Mouse (Mus musculus) CH12F3 (cell line): Measurements from ENCODE around the gene Gpr142.

Experiments
- in situ Hi-C: fragments of 300-500 bp; cut with MboI; formaldehyde crosslinking; loops from 2 replicates; pipeline ENCODE4 v1.14.3; 2020; ENCODE audit warnings: low sequenced_read_pairs

The Gpr142 gene

DNA sequence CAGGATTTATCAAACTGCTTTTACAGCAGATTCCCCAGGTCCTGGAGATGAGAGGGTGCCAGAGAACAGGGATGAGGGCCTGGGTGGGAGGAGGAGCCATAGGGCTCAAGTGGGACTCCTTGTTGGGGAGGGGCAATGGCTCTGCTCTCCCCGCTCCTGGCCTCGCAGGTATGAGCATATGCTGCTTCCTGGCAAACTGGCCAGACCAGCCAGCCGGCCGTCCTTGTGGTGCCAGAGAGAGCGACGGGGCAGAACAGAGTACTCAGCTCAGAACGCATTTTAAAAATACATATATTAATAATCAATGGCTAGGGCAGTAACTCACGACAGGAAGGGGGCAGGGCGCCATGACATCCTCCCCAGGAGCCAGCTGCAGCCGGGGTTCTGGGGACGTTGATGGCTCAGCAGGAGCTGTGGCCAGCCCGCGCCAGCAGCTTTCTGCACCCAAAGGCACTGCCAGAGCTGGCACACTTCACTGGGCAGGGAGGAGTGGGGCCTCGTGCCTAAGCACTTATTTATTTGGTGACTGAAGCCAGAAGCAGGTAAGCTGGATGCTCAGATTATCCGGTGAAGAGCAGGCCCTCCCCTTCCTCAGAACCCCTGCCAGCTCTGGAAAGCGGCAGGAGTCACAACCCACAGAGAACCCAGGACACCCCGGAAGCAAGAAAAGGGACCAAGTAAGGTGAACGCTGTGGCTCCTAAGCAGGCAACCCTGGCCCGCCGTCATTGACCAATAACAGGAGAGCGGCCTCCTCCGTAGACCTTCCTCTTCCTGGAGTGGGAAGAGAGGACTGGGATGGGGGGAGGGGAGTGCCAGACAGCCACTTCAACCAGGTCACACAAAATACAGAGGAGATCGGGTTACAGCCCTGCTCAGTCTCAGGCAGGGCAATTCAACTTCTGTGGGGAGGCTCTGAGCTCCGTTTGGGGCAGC is 31.0 kb downstream of the Gpr142 start:
- in situ Hi-C loops = no loop called here

- in situ Hi-C loops = no loop called here
Measured at GRCm38 (mm10) chr11:114830433-114830773, 31.7 kb downstream of the Gpr142 start.

GRCm38 (mm10) chr11:114833166-114833565 is 34.4 kb downstream of the Gpr142 start:
- in situ Hi-C loops = no loop called here

DNA sequence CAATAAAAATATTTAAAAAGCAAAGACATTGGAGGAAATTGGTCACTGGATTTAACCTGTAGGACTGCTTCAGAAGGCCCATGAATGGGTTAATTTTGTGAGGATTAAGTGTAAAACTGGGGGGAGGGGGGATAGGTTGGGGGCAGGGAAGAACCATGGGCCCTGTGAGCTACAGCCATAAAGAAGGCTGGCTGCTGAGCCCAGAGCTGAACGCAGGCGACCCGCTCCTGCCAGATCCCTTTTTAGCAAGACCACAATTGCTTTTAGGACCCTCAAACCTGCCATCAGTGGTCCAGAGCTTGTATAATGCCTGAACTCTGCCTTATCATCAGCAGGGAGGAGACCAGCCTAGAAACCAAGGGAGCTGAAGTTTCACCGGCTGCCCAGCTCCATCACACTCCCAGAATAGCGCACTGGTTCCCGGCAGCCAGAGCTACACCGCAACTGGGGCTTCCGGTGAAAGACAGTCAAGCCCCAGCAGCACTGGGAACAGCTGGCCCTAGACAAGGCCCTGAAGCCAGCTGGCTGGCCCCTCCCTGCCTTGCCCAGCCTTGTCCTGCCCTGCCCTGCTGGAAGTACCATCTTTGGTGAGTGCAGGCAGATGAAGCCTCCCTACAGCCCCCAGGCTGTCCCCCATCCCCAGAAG is 45.2 kb downstream of the Gpr142 start:
- in situ Hi-C loops = no loop called here

DNA sequence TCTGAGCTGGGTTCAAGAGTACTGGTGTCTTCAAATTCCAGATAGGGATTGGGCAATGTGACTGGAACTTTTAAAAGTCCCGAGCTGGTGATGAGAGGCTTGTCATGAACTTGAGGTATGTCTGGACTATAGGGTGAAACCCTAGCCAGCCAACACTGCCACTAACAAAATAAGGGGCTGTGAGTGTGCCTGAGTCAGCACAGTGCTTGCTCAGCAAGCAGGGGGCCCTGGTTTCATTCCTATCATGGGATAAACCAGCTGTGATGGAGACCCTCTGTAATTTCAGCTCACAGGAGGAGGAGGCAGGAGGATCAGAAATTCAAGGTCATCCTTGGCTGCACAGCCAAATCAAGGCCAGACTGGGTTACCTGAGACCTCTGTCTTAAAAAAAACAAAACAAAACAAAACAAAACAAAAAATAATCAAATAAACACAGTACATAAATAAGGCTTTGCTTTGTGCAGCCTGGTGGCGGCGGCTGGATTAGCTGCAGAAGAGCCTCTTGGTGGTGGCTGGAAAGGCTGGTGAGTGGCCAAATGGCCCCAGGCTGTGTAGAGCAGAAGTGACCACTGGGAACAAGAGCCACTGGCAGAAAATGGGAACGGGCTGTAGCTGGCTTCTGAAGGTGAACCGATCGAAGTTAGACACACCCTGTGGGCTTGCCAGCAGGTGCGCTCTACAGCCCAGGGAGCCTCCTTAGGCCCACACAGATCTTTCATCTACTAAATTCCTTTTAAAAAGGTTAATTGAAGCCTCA is 45.9 kb downstream of the Gpr142 start:
- in situ Hi-C loops = no loop called here

- in situ Hi-C loops = no loop called here
Measured at GRCm38 (mm10) chr11:114846336-114846735, 47.6 kb downstream of the Gpr142 start.

GRCm38 (mm10) chr11:114847008-114847407 is 48.3 kb downstream of the Gpr142 start:
- in situ Hi-C loops = no loop called here

GRCm38 (mm10) chr11:114849572-114849971 is 50.8 kb downstream of the Gpr142 start:
- in situ Hi-C loops = no loop called here

- in situ Hi-C loops = no loop called here
Measured at GRCm38 (mm10) chr11:114850066-114850451, 51.3 kb downstream of the Gpr142 start.

DNA sequence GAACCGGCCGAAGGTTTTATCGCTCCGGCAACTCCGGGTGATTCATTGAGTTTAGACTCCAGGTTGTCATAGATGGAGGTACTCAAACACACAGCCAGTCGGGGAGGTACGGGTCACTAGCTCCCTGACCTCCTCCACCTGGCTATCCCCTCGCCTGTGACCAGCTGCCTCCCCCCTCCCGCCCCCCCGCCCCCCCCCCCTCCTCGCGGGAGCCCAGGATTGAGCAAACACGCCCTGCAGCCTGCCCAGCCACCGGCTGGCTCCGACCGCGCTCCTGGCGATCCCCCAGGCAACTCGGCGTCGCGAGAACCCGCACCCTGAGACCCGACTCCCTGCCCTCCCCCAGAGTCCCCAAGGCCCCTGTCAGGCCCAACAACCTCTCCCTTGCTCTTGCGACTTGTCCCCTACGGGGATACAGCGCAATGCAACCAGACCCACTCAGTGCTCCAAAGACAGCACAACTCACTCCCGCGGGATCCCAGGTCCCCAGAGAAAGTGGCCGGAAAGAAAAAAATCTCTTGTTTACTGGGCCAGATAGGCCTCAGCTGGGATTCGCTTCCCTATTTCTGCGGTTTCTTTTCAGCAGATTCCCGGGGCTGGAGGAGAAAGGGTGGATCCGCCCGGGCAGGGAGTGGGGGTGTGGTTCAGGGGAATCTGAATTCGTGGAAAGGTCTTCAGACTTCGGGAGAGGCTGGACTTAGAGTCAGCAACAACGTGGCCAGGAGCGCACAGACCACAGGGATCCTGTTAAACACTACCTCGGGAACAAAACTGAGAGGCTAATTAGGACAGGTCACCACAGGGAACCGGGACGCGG is 51.9 kb downstream of the Gpr142 start, which contains the start of gene Gprc5c:
Gene Gprc5c, plus strand, starts transcription at position 701 of the 817 bp plus-strand sequence.
- in situ Hi-C loops = no loop called here

DNA sequence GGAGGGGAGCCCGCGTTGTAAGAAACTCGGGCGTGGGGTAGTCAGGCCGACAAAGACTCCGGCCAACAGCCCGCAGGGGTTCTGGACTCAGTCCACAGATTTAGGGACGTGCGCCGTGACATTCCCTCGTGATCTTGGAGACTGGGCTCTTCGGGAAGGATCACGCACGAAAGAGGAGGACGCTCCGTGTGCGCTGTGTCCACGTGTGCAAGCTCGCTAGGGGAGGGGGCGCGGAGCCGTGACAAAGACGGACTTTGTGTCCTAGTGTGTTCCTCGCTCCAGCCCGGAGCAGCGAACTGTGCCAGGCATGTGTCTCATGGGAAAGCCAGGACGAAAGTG is 52.5 kb downstream of the Gpr142 start:
- in situ Hi-C loops = no loop called here

DNA sequence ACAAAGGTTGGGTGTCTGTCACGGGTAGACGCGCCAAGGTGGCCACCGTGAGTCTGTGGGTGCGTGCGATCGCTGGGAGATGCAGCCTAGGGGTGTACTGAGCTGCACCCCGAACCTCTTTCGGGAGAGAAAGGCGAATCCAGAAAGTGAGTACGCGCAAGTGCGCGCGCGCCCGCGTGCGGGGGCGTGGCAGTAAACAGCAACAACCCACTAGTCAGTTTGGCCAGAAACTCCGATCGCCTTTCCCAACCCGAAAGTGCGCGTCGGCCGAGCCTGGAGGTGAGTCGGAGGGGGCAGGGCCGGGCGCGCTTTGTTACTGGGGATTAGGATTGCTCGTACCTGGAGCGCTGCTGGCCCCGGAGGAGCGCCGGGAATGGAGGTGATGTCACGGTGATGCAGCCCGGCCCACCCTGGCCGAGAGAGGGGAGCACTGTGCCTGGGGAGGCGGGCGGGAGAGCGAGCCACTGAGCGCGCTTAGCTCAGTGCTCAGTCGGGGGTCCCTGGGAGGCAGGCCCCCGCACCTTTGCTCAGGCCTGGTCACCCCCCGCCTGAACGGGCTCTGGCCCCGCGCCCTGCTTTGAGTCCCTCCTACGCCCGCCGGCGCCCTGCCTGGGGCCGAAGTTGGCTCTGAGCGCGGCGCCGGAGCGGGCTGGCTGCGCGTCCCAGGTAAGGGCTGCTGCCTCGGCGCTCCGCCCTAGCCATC is 53.0 kb downstream of the Gpr142 start:
- in situ Hi-C loops = no loop called here

DNA sequence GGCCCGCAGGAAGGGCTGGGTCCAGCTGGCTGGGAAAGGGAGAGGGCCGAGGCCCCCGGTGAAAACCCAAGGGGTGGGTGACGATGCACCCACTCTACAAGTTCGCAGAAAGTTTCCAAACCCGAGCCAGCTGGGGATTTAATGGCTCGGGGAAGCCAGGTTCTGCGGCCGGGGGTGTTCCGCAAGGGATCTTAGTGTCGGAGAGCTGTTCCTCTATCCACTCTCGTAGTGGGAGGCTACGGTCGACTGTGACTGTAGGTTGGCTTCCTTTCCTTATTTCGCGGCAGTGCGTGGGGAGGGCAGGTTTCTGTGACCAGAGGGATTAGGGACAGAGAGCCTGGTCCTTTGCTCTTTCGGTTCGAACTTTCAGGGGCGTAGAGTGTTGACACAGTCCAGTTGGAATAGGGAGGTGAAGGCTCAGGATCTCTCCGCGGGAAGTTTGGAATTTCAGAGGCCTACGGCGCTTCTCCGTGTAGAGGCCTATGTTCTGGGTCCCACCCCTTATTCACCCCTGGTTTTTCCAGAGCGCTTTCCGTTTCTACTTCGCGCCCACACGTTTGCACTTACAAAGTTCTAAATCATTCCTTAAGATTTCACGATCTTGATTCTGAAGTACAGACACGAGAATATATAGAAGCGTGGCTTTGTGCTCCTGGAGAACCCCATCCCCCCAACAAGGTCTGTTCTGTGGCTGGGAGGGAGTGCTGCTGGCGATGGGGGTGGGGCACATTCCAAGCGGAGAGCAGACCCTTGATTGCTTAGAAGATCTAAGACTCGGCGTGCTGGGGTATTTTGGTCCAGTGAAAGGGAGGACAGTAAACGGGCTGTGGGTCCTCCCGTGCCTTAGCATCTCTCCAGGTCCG is 53.8 kb downstream of the Gpr142 start:
- in situ Hi-C loops = no loop called here

DNA sequence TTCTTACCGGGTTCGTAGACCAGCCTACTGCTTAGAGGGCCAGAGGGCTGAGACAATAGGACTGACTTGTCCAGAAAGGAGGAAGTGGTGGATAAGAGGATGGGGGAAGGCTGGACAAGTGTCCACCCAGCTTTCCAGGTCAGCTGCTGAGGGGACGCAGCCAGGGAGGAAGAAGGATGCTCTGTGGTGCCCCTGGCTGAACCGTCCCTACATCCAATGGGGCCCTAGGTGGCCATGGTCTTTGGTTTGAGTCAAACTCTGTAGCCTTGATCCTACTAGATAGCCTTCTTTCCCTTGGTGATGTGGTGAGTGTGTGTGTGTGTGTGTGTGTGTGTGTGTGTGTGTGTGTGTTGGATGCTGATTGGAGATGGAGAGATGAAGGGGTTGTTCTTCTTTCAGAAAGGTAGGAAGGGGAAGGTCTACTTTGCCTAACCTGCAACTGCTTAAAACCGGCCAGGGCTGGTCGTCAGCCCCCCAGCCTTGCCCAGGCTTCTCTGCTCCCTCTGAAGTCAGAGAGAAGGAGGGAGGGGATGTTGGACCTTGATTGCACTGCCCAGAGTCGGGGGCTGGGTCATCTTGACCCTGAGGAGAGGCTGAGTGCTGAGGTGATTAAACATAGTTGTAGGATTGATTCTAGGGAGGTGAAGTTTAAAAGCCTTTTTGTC is 54.6 kb downstream of the Gpr142 start:
- in situ Hi-C loops = no loop called here

DNA sequence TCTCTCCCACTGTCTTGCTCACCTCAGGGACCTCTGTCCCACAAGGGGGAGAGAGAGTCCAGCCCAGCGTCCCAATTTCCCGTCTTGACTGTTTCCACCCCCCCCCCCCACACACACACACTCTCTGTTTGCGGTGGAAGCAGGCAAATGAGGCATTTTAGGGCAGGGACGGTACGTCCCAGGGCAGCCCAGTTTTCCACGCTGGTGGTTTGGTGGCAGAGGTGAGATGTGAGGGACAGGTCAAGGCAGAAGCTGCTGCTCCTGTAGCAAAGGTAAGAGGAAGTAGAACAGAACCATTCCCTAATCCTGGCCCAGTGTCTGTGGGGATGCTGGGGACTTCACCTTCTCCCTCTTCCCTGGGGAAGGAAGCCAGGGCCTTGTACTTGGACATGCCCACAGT is 55.9 kb downstream of the Gpr142 start:
- in situ Hi-C loops = no loop called here

DNA sequence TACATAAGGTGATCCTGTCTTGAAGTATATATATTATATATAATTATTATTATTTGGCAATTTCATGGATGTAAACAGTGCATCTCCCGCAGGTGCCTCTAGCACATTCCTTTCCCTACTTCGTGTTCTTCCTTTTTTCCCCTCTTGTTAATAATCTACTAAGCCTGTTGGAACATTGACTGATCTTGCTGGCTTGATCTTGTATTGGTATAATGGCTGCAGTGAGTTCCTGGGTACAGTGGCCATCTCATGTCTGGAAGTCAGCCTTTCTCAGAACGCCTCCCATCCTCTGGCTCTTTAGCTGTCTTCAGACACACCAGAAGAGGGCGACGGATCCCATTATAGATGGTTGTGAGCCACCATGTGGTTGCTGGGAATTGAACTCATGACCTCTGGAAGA is 57.4 kb downstream of the Gpr142 start:
- in situ Hi-C loops = no loop called here
